Mouse (Mus musculus) ES-E14 (cell line): ENCODE data around the gene Pygm.

ENCODE experiments used
- CHD2 ChIP-seq: IDR thresholded peaks from 2 replicates; pipeline ENCODE4 v1.6.1; 2014; ENCODE audit warnings: mild to moderate bottlenecking, low read depth, low read length, inconsistent platforms
- MAFK ChIP-seq: IDR thresholded peaks from 2 replicates; pipeline ENCODE4 v1.6.1; 2014; ENCODE audit warnings: mild to moderate bottlenecking, low read depth, low read length, inconsistent platforms; ENCODE audit not compliant: insufficient read depth
- ZC3H11A ChIP-seq: IDR thresholded peaks from 2 replicates; pipeline ENCODE4 v1.6.1; 2012; ENCODE audit warnings: low read depth, mild to moderate bottlenecking, inconsistent platforms, low read length, borderline replicate concordance
- ZNF384 ChIP-seq: IDR thresholded peaks from 2 replicates; pipeline ENCODE4 v1.6.1; 2012; ENCODE audit warnings: low read depth, low read length, inconsistent platforms

GRCm38 (mm10) chr19:6341453-6342077, 42.6 kb upstream of the Pygm start:
- no peak for TF ChIP-seq ZNF384
- TF ChIP-seq CHD2, result no peak
- no peak for TF ChIP-seq MAFK
- TF ChIP-seq ZC3H11A, result no peak
